Mouse (Mus musculus) lung, postnatal 36 days (tissue): ENCODE measurements at regions not wholly inside any gene's neighbourhood (a gene's known extent, or its start where the extent isn't known, plus 50 kb on each side); places are given as distances from the start of the nearest gene placed in this dataset.
"Not testable (repeated sequence)": the region's sequence is repeated elsewhere in the genome, so short reads cannot be mapped to it uniquely, and the experiment has no call there.

ENCODE experiments used
- DNase-seq: peaks from one replicate; pipeline ENCODE4 v3.0.0; 2022; ENCODE audit warnings: mixed read lengths

GRCm38 (mm10) chr1:136680173-136680572, 55.5 kb downstream of the Zfp281 start:
- no peak for DNase-seq

- DNase-seq, result not testable (repeated sequence)
Measured at GRCm38 (mm10) chr1:136682311-136682710, 57.6 kb downstream of the Zfp281 start.

DNA sequence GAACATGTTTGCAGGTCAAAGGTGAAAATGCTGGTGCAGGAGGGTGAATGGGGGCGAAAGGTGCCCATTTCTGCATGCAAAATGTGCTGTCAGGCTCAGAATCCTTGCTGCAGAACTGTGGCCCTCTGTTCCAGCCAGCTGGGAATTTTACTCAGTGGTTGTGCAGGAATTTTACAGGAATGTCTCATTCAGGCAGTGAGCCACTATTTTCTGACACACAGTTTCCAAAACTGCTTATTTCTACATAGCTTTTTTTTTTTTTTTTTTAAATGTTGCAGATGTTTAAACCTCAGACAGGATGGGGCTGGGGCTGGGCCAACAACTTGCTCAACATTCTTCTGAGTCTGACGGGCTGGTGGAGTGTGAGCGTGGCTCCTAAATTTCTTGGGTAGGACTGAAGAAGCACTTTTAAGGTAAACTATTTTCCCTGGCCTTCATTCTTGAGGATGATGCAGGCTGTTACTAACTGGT, 58.4 kb downstream of the Zfp281 start:
- peak; percentile 83 for DNase-seq

GRCm38 (mm10) chr1:136683561-136684131, 58.9 kb downstream of the Zfp281 start:
- DNase-seq, result peak; percentile 68

GRCm38 (mm10) chr1:136684481-136684880, 59.8 kb downstream of the Zfp281 start:
- no peak for DNase-seq

DNA sequence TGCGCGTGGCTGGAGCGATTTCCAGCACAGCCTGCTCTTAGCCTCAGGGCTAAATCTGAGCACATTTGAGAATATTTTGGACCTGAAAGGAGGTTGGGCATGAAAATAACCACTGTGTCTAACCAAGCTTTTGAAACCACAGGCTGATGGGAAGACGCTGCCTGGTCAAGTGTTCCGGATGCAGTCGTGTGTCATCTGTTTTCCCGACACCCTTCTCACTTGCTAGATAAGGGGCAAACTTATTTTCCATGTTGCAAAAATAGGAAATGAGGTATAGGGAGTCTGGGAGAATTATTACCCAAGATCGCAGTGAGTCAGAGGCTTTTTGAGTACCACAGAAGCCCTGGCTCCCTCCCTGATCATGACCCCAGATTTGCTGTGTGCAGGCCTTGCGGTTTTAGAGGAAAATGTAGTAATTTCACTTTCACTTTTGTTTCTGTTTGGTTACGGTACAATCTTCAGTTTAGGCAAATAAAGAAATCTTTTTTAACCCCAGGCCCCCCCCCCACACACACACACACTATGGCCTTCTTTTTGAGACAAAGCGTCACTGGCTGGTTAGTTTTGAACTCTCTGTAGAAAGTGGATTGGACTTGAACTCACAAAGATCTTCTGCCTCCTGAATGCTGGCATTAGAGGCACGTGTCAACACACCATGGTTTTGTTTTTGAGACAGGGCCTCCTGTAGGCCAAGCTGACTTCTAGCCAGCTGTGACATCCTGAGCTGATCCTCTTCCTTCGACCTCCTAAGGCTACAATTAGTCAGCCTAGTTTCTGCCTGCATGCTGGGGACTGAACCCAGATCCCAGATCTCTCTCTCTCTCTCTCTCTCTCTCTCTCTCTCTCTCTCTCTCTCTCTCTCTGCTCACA, 60.7 kb downstream of the Zfp281 start:
- DNase-seq, result peak; percentile 70

DNA sequence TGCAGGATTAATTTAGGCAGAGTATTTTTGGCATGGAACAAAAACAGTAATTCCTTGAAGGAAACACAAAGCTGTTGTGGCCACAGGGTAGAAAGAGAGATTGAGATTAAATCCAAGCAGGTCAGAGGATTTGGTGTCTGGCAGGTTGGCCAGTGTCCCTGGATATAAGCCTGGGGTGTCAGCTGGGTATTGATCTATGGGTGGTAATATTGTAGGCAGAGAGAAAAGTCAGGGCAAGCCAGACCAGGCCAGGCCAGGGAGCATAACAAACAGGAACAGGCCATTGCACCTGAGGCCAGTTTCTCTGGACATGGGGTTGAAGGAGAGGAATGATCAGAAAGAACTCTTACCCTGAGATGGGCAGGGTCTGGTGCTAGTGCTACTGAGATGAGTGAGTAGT, 61.8 kb downstream of the Zfp281 start:
- no peak for DNase-seq

GRCm38 (mm10) chr1:136690068-136690467, 65.4 kb downstream of the Zfp281 start:
- peak; percentile 36 for DNase-seq

- peak; percentile 40 for DNase-seq
Measured at GRCm38 (mm10) chr1:136693421-136693820, 68.7 kb downstream of the Zfp281 start.

DNA sequence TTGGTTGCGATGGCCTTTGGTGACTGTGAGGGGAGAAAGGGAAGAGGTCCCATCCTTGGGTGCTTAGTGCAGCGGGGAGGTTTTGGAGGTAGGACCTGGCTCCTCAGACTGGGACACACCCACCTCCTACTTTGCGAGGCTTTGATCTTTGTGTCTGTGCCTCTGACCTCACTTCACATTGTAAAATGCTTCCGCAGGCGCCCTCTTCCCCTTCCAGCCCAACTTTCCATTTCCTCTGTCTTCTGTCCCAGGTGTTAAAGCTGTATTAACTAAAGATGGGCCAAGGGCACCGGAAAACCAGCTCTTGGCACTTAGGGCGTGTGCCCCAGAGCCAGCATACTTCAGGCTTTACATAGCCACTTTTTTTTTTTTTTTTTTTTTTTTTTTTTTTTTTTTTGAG, 70.3 kb downstream of the Zfp281 start:
- DNase-seq, result peak; percentile 45

DNA sequence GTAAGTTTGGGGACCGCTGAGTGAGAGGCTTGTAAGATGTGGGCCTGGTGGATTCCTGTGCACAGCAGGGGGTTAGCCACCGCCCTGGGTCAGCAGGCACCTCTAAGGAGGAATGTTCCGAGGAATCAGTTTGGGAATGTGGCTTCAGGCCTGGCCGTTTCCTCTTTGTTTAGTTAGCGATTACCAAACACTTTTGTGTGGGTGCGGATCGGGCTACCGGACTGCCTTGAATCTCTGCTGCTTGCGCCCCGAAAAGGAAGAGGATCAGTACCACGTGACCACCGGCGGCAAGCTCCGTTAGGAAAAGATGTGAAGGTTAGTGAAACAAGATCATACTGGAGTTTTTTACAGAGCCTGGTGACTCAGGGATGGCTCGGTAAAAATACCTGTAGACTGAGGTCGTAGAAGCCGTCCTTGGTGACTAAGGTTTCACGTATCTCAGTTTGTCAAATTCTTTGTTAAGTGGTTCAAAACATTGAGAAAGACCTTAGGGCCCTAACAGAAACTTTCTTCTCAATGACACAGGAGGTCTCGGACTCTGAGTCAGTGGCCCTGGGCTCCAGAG, 71.5 kb downstream of the Zfp281 start:
- DNase-seq, result peak; percentile 71

DNA sequence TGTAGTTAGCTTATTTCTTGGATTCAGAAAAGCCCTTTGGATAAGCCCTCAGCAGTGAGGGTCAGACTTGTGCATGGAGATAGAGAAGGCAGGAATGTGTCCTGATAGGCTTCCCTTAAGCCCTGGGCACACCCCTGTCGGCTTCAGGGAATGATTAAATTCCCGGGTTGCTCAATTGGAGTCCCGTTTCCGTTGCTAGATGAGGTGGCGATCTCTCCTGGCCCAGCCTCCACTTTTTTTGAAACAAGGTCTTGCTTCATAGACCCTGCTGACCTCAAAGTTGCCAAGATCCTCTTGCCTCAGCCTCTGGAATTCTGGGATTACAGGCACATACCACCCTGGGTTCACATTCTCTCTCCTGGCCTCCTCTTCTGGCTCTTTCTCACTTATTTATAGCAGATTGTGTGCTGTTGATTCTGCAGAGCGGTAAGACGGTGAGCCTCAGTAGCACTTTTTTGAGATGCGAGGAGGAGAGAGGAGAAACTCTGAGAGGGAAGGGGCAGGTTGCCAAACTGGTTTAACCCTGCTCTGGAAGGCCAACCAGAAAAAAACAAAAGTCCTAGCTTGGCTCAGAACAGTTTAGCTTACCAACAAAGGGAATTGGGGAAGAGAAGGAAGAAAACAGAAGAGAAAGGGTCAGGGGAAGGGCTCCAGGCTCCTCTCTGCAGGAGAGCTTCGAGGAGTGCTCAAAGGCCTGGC, 73.9 kb downstream of the Zfp281 start:
- DNase-seq, result peak; percentile 81

DNA sequence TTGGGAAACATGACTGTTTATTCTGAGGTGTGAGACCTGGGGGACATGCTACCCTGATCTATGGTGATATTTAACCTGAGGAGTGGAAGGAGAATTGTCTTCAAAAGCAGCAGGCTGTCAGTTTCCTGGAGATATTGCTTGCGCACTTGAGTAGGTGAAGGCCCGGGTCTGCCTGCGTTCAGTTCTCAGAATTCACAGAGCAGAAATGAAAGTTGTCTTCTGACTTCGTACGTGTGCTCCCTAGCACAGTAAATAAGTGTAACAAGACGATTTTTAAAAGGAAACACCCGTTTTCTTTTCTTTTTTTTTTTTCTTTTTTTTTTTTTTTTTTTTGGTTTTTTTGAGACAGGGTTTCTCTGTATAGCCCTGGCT, 74.4 kb downstream of the Zfp281 start:
- DNase-seq, result no peak

GRCm38 (mm10) chr1:136699571-136699970, 74.9 kb downstream of the Zfp281 start:
- no peak for DNase-seq

GRCm38 (mm10) chr1:136704139-136704538, 79.4 kb downstream of the Zfp281 start:
- no peak for DNase-seq

DNA sequence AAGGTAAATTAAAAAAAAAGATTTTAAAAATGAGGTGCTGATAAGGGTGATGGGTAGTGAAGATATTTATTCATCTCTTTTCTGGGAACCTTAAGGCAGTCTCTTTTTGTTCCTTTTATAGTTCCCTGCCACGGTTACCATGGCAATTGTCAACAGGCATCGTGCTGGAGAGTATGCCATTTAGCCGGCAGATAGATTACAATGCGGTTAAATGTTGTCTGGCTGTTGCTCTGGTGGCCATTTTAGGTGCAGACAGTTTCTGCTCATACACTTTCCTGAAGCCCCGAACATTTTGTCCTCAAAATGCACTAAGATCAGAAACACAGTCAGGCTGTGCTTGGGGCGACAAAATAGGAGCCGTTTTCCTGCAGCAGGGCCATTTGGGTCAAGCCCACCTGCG, 81.8 kb downstream of the Zfp281 start:
- no peak for DNase-seq

- peak; percentile 72 for DNase-seq
Measured at GRCm38 (mm10) chr1:136707394-136707793, 82.7 kb downstream of the Zfp281 start.

DNA sequence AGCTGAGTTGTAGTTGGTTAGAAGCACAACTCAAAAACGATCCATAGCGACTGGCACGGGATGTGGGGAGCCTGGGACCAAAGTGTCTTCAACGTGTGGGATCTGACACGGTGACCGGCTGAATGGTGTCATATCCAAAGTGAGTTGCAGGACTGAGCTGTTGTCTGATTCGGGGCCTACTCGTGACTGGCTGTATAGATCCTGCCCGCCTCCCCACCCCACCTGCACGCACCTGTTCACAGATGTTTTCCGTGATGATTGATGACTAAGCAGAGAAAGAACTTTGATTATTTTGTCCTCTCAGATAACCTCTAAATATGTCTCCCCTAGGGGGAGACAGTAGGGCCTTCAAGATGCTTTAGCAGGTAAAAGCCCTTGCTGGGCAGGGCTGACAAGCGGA, 83.2 kb downstream of the Zfp281 start:
- no peak for DNase-seq

- DNase-seq, result no peak
Measured at GRCm38 (mm10) chr1:136710196-136710595, 85.5 kb downstream of the Zfp281 start.

DNA sequence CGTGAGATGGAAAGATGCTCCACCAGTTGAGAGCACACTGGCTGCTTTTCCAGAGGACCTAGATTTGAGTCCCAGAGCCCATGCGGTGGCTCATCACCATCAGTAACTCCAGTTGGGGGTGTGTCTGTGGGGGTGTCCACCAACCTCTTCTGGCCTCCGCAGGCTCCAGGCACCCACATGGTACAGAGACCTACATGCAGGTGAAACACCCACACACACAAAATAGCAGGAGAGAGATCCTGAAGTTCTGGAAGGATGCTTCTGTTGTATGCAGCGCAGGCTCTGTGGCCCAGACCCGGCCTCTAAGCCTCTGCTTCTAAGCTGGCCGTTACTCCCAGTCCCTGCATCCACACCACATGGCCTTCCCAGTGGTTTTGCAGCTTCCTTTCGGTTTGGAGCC, 86.5 kb downstream of the Zfp281 start:
- no peak for DNase-seq

GRCm38 (mm10) chr1:136714077-136714476, 89.4 kb downstream of the Zfp281 start:
- no peak for DNase-seq

- no peak for DNase-seq
Measured at GRCm38 (mm10) chr1:136714987-136715386, 90.3 kb downstream of the Zfp281 start.

DNA sequence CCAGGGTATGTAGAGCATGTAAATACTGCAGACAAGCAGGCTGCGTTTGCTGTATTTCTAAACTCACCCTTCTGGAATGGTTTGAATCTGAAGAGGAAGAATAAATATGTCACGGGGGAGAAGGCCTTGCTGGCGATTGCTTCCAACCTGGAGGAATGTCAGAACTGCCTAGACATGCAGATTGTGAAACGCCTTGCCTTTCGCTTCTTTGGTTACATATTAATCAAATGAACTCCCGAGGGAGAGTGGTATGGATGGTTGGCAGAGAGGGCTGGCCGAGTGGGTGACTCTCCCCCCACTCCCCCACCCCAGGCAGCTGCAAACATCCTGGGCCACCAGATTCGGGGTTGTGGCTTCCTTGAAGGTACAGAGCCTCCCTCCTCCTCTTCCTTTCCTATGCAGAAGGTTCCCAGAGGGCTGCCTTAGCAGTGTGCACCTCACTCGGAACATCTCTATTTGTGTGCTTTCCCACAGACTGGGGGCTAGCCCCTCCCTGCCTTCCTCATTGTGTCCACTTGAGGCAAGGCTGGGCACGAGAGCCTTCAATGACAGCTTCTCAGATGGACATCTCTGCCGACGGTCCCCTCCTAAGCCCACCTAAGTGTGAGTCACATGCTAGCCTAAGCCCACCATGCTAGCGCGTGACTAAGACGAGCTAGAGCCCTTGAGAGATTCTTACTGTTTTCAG, 93.3 kb downstream of the Zfp281 start:
- peak; percentile 77 for DNase-seq
